Mouse (Mus musculus): ENCODE data around the gene S1pr2. TPM values are rescaled to one million over a fixed set of nuclear protein-coding genes. Genes with fewer than 3 reads are reported as not detected.
"Not testable (repeated sequence)": the region's sequence is repeated elsewhere in the genome, so short reads cannot be mapped to it uniquely, and the experiment has no call there.

S1pr2 gene
- total RNA-seq (2021), result 1 to 10 TPM; 3.9 to 5.1 TPM

- DNase-seq, result peak; percentile 84 to 88
These were observed at the start of gene S1pr2 for GRCm38 (mm10) chr9:20976216-20976960. TSS of gene S1pr2 (minus strand) at chr9:20976781.

DNA sequence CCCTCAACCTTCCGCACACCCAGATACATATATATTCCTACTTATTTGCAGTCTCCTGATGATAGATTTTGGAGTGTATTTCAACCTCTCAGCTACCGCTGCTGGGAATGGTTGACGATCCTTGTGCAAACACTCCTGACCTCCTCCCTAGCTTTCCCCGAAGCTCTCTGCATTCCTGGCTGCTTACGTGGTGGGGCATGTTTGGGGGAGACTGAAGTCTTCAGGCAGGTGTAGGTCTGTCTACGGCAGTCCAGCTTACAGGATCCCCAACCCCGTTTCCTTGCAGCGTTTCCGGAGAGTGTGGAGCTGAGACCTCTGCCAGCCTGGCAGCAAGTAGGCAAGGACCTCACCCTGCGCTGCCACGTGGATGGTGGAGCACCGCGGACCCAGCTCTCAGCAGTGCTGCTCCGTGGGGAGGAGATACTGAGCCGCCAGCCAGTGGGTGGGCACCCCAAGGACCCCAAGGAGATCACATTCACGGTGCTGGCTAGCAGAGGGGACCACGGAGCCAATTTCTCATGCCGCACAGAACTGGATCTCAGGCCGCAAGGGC is 48.8 kb upstream of the S1pr2 start:
- no peak for DNase-seq
- intact Hi-C loops (cut with DNase I), result no loop called here

More at GRCm38 (mm10) chr9:20976216-20976960, at the start of gene S1pr2:
- intact Hi-C loops (cut with DNase I), result loop anchor here (1.0 kb wide), 1 partner anchor 24 kb away; no protein-coding TSS in a partner anchor

- intact Hi-C loops (cut with DNase I), result no loop called here
These were observed 46.1 kb upstream of the S1pr2 start for GRCm38 (mm10) chr9:21022726-21023125.

GRCm38 (mm10) chr9:21022288-21022687 is 45.7 kb upstream of the S1pr2 start:
- DNase-seq, result no peak
- intact Hi-C loops (cut with DNase I), result no loop called here

More at GRCm38 (mm10) chr9:21022726-21023125, 46.1 kb upstream of the S1pr2 start:
- no peak for DNase-seq

GRCm38 (mm10) chr9:21021363-21021762 is 44.8 kb upstream of the S1pr2 start:
- intact Hi-C loops (cut with DNase I), result no loop called here
- DNase-seq, result no peak

GRCm38 (mm10) chr9:21018600-21018999 is 42.0 kb upstream of the S1pr2 start:
- DNase-seq, result no peak
- intact Hi-C loops (cut with DNase I), result no loop called here

GRCm38 (mm10) chr9:21017177-21017575 is 40.6 kb upstream of the S1pr2 start:
- no peak for DNase-seq
- intact Hi-C loops (cut with DNase I), result no loop called here

- intact Hi-C loops (cut with DNase I), result no loop called here
- peak; percentile 40 to 49 for DNase-seq
These were observed 40.0 kb upstream of the S1pr2 start for GRCm38 (mm10) chr9:21016331-21017176.

GRCm38 (mm10) chr9:21015571-21016130 is 39.1 kb upstream of the S1pr2 start, which contains the start of gene Icam1:
TSS of gene Icam1 (plus strand) at chr9:21015985.
- intact Hi-C loops (cut with DNase I), result loop anchor here (2.0 kb wide), 1 partner anchor 13 kb away; the partner anchor contains the start of gene Icam4
- DNase-seq, result peak; percentile 76 to 78

DNA sequence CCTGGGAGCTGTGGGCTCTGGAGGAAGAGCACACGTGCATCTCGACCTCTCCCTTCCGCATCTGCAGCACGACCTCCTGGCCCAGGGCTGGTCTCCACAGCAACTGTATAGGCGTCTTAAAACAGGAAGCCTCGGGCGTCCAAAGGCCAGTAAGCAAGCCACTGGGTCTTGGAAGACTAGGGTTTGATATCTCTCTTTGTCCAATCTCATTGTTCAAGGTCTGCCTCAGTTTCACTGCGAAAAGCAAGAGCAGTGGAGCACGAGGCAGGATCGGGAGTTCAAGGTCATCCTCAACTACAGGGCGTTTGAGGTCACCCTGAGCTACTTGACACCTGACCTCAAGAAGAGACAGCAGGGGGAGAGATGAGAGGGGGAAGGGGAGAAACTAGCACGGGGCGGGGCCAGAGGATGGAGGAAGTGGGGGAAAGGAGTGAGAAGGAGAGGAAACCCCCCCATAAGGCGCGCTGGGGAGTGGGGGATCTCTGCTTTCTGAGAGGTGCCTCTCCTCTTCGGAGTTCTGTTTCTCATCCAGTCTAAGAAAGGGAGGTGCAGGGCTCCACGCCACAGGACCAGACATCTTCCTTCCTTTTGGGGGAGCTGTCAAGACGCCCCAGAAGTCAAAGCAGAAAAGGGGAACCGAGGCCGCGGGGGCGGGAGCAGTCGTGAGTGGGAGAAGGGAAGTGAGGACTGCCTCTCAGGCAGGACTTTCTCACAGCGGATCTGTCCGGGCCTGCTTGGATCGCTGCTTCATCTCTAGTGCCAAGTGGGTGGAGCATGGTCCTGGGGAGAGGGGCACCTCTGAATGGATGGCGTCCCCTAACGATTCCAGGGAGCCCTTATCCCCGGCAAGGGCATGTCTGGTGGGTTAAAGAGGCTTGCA is 38.4 kb upstream of the S1pr2 start:
- DNase-seq, result peak; percentile 65 to 73
- intact Hi-C loops (cut with DNase I), result loop anchor here (2.0 kb wide), 1 partner anchor 14 kb away; the partner anchor contains the start of gene Icam4

DNA sequence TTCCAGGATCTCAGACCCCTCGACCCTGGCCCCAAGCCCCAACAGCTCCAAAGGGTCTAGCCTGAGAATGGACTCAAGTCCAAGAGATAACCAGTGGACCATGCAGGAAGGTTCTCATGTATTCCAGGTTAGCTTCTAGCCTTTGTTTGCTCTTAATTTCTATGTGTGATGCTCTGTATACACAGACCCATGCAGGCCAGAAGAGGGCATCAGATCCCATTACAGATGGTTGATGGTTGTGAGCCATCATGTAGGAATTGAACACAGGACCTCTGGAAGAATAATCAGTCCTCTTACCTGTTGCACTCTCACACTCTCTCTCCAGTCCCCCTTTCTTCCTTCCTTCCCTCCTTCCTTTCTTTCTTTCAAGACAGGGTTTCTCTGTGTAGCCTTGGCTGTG is 35.8 kb upstream of the S1pr2 start:
- intact Hi-C loops (cut with DNase I), result no loop called here
- no peak for DNase-seq

DNA sequence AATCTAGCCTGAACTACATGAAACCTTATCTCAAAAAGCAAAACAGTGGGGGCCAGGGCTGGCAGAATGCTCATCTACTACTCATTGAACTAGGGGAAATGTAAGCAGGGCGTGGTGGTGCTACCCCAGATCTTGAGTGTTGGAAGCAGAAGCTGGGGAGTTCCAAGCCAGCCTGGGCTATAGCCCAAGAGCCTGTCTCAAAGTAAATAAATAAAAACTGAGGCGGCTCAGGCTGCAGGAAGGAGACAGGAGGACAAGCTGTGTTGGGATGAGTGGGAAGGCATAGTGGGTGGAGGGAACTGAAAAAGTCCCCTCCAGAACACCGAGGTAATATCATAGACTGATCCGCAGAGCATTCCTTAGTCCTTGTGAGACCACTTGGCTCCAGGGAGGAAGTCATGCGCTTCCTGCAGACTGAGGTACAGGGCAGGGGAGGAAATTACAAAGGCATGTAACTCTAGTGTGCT is 35.3 kb upstream of the S1pr2 start:
- intact Hi-C loops (cut with DNase I), result no loop called here
- peak; percentile 53 to 55 for DNase-seq

- intact Hi-C loops (cut with DNase I); DNase-seq: not testable (repeated sequence)
These were observed 34.5 kb upstream of the S1pr2 start for GRCm38 (mm10) chr9:21010939-21011541.

DNA sequence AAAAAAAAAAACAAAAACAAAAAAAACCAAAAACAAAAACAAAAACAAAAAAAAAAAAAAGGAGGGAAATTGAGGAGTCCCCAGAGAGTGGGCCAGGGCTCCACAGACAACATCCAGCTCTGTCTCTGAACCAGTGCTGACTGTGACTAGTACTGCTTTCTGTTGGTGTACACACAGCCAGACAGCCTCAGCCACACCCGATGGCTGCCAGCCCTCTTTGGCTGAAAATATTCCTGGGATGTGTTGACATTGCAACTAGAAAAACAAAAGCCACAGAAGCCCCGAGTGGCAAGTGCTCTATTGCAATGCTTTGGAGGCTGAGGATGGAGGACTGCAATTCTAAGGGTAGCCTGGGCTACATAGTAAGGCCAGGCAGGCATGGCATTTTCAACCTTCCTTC is 33.8 kb upstream of the S1pr2 start:
- peak; percentile 36 to 49 for DNase-seq
- intact Hi-C loops (cut with DNase I), result no loop called here

- intact Hi-C loops (cut with DNase I), result loop anchor here (10.0 kb wide), 1 partner anchor 127 kb away; the partner anchor contains the start of gene Tyk2
- DNase-seq, result no peak
These were observed 31.4 kb upstream of the S1pr2 start for GRCm38 (mm10) chr9:21008007-21008406.

DNA sequence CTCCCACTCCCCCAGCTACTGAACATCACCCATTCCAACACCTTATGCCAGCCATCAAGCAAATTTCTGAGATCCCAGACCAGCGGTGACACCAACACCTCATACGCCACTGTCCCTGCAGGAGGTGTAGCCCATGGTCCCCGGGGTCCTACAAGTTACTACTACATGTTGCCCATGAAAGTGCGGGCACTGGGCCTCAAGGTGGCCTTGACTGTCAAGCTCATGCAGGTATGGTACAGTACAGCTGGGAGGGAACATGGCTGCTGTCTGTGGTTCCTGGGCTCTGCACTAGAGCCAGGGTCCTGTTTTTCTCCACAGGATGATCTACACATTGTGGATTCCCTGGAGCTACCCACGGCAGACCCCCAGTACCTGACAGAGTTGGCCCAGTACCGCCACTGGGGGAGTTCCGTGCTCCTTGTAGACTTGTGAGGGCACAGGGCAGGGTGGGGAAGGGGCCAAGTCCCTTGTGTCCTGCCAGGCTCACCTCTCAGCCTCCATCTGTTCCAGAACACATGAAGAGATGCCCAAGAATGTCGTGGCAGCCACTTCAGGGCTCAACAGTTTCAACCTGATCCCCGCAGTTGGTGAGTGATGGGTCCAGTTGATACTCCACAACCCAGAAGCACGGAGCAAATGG is 30.9 kb upstream of the S1pr2 start:
- DNase-seq, result no peak
- intact Hi-C loops (cut with DNase I), result loop anchor here (10.0 kb wide), 1 partner anchor 127 kb away; the partner anchor contains the start of gene Tyk2

DNA sequence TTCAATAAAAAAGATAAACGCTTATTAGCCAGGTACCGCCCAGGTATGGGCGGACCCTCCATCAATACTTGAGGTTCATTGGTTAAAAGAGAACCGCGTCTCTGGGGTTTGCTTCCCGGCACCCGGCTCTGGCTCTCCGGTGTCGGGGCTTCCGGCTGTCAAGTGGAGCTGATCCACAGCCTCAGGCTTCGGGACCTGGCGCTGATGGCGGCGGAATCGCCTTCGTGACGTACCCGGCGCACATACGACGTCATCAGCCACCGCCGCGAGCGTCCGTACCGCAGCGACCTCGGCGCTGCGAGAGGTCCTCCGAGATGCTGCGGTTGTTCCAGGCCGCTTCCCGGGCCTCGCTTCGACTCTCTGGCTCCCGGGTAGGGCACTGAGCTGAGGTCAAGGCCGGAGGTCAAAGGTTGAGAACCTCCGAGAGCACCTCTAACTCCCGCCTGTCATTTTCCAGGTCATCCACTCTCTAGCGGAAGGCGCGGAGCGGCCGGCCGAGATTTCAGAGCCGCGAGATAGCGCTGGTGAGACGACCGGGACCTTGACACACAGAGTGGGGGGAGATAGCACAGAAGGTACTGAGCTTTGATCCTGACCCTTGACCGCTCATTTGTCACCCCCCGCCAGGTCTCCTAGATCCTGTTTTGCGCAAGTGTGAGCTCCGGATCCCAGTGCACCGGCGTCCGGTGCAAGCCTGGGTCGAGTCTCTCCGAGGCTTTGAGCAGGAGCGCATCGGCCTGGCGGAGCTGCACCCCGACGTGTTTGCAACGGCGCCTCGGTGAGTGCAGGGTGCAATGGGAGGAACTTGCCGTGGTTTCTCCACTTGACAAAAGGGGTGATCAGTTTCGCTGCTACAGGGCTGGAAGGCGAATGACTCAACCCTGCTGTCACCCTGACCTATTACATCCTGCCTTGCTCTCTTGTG is 26.3 kb upstream of the S1pr2 start, which contains the start of gene Mrpl4:
Mrpl4 (plus strand) TSS at position 112 of the 925 bp plus-strand sequence.
- peak; percentile 89 to 92 for DNase-seq
- intact Hi-C loops (cut with DNase I), result loop anchor here (1.0 to 10.0 kb wide), 3 partner anchors 26 to 132 kb away; partner anchors contain the start of genes Icam4 and Tyk2
